Mouse (Mus musculus) heart, adult 11 months (tissue): ENCODE results near the gene Ugcg.
"Not testable (repeated sequence)": the region's sequence is repeated elsewhere in the genome, so short reads cannot be mapped to it uniquely, and the experiment has no call there.

Experiments used
- DNase-seq: peaks from one replicate; pipeline ENCODE4 v3.0.0; 2022

Gene Ugcg

DNA sequence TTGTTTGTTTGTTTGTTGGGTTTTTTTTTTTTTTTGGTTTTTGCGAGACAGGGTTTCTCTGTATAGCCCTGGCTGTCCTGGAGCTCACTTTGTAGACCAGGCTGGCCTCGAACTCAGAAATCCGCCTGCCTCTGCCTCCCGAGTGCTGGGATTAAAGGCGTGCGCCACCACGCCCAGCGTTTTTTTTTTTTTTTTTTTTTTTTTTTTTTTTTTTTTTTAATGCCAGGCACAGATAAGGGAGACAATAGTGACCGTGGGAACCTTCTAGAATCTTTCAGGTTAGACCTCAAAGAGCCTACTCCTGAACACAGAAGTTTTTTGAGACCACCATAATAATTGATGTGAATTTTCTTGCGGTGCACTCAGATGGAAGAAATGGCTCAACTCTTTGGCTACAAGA is 72.5 kb downstream of the Ugcg start:
- DNase-seq: not testable (repeated sequence)

- DNase-seq: no peak
Measured at GRCm38 (mm10) chr4:59262156-59262555, 73.1 kb downstream of the Ugcg start.

GRCm38 (mm10) chr4:59263418-59263817 is 74.4 kb downstream of the Ugcg start:
- no peak for DNase-seq

DNA sequence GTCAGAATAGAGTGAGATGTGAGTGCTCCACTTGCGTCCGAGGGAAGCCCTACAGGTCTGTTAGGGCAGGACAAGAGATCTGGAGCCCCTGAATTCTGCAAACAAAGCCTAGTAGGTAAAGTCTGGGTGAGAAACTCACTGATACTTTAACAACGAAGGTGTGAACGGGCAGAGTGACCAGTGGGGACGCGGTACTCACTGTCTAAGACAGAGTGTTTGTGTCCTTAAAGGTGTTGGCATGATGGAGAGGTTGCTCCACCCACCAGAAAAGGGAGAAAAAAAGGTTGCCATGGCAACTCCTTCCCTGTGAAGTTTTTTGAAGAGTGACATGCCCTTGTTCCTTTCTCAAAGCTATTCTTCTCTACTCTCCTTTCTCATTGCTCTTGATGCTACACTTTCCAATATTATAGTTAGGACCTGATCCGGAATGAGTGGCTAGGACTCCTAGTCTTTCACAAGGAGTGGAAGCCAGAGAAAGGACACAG is 75.6 kb downstream of the Ugcg start:
- DNase-seq: no peak

DNA sequence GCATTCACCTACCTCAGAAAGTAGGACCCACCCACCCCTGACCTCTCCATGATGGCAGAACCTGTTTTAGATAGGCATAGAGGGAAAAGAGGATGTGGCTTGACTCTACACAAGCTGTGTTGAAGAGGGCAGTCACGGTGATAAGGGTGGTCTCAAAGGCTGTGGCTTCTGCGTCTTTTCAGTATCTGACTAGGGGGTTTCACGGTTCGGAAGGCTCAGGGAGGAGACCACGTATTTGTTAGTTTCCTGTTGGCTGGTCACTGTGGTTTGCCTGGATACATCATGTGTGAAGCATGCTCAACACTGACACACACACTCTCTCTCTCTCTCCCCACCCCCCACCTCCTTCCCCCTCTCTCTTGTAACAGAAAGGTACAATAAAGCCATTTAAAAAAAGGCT is 76.1 kb downstream of the Ugcg start:
- DNase-seq: no peak

- DNase-seq: no peak
Measured at GRCm38 (mm10) chr4:59265631-59266030, 76.6 kb downstream of the Ugcg start.
